Mouse (Mus musculus): ENCODE data around the gene Snrnp70. TPM values are rescaled to one million over a fixed set of nuclear protein-coding genes. Genes with fewer than 3 reads are reported as not detected.

Snrnp70 gene
- polyA plus RNA-seq, 1 experiment = 79.6 TPM

GRCm38 (mm10) chr7:45337469-45337868, 58.1 kb downstream of the Snrnp70 start:
- Histone ChIP-seq H3K4me3 (replicated peaks) (no peak overlapping the region), H3K27me3 (ENCODE audit: control insufficient read depth) (peaks cover 81% of the 10 kb centered on the region), H3K4me1 (ENCODE audit: control insufficient read depth) (peaks cover 59% of the 10 kb centered on the region), H3K9me3 (ENCODE audit: control insufficient read depth, low read length) (no peaks in the 10 kb centered on the region), H3K36me3 (ENCODE audit: control insufficient read depth) (no peaks in the 10 kb centered on the region)
- TF ChIP-seq TAL1 (IDR thresholded peaks at IDR 0.05; ENCODE audit: low read length) = no peak
- TF ChIP-seq GATA1 (IDR thresholded peaks at IDR 0.05; ENCODE audit: low read length) = no peak

GRCm38 (mm10) chr7:45336319-45336718, 59.2 kb downstream of the Snrnp70 start:
- Histone ChIP-seq H3K27me3 (ENCODE audit: control insufficient read depth) (peaks cover 88% of the 10 kb centered on the region), H3K36me3 (ENCODE audit: control insufficient read depth) (no peaks in the 10 kb centered on the region), H3K4me1 (ENCODE audit: control insufficient read depth) (peaks cover 47% of the 10 kb centered on the region), H3K4me3 (replicated peaks) (no peak overlapping the region), H3K9me3 (ENCODE audit: control insufficient read depth, low read length) (no peaks in the 10 kb centered on the region; the same call in 1 of the 2 replicates)
- no peak for TF ChIP-seq GATA1 (IDR thresholded peaks at IDR 0.05; ENCODE audit: low read length)

- peaks cover 35% of the 10 kb centered on the region for H3K4me1 ChIP-seq (ENCODE audit: control insufficient read depth)
- no peaks in the 10 kb centered on the region for H3K36me3 ChIP-seq (ENCODE audit: control insufficient read depth)
Measured at GRCm38 (mm10) chr7:45335056-45335455, 60.5 kb downstream of the Snrnp70 start, which contains the start of gene Hrc. TSS of gene Hrc (plus strand) at chr7:45335290.

GRCm38 (mm10) chr7:45334605-45335004, 60.9 kb downstream of the Snrnp70 start:
- Histone ChIP-seq H3K27me3 (ENCODE audit: control insufficient read depth) (peaks cover 75% of the 10 kb centered on the region), H3K4me3 (replicated peaks) (no peak overlapping the region), H3K4me1 (ENCODE audit: control insufficient read depth) (peaks cover 30% of the 10 kb centered on the region), H3K9me3 (ENCODE audit: control insufficient read depth, low read length) (no peaks in the 10 kb centered on the region; the same call in 1 of the 2 replicates), H3K36me3 (ENCODE audit: control insufficient read depth) (no peaks in the 10 kb centered on the region)
- TF ChIP-seq TAL1 (IDR thresholded peaks at IDR 0.05; ENCODE audit: low read length) (no peak), GATA1 (IDR thresholded peaks at IDR 0.05; ENCODE audit: low read length) (no peak)

More at GRCm38 (mm10) chr7:45335056-45335455, 60.5 kb downstream of the Snrnp70 start, which contains the start of gene Hrc:
- Histone ChIP-seq H3K9me3 (ENCODE audit: control insufficient read depth, low read length) (no peaks in the 10 kb centered on the region; the same call in 1 of the 2 replicates), H3K27me3 (ENCODE audit: control insufficient read depth) (peaks cover 80% of the 10 kb centered on the region), H3K4me3 (replicated peaks) (no peak within 1 kb of the TSS)
- no peak for TF ChIP-seq TAL1 (IDR thresholded peaks at IDR 0.05; ENCODE audit: low read length)

- no peak for TF ChIP-seq GATA1 (IDR thresholded peaks at IDR 0.05; ENCODE audit: low read length)
- no peak for TF ChIP-seq TAL1 (IDR thresholded peaks at IDR 0.05; ENCODE audit: low read length)
- Histone ChIP-seq H3K4me3 (replicated peaks) (peak within 1 kb of the TSS; percentile 52), H3K4me1 (ENCODE audit: control insufficient read depth) (peaks cover 19% of the 10 kb centered on the region), H3K36me3 (ENCODE audit: control insufficient read depth) (no peaks in the 10 kb centered on the region), H3K27me3 (ENCODE audit: control insufficient read depth) (peaks cover 64% of the 10 kb centered on the region), H3K9me3 (ENCODE audit: control insufficient read depth, low read length) (no peaks in the 10 kb centered on the region; the same call in 1 of the 2 replicates)
Measured at GRCm38 (mm10) chr7:45333431-45333982, 62.0 kb downstream of the Snrnp70 start, which contains the start of gene Trpm4. TSS of gene Trpm4 (minus strand) at chr7:45333780.

- H3K4me1 ChIP-seq (ENCODE audit: control insufficient read depth) = peaks cover 13% of the 10 kb centered on the region
- TF ChIP-seq TAL1 (IDR thresholded peaks at IDR 0.05; ENCODE audit: low read length) (no peak), GATA1 (IDR thresholded peaks at IDR 0.05; ENCODE audit: low read length) (no peak)
- no peaks in the 10 kb centered on the region for H3K36me3 ChIP-seq (ENCODE audit: control insufficient read depth)
- peaks cover 58% of the 10 kb centered on the region for H3K27me3 ChIP-seq (ENCODE audit: control insufficient read depth)
- H3K9me3 ChIP-seq (ENCODE audit: control insufficient read depth, low read length) = no peaks in the 10 kb centered on the region; the same call in 1 of the 2 replicates
- H3K4me3 ChIP-seq (replicated peaks) = peak overlapping the region; percentile 52
Measured at GRCm38 (mm10) chr7:45332685-45333425, 62.7 kb downstream of the Snrnp70 start.

GRCm38 (mm10) chr7:45331502-45331901, 64.0 kb downstream of the Snrnp70 start:
- peaks cover 10% of the 10 kb centered on the region for H3K4me1 ChIP-seq (ENCODE audit: control insufficient read depth)
- H3K36me3 ChIP-seq (ENCODE audit: control insufficient read depth) = no peaks in the 10 kb centered on the region
- no peak for TF ChIP-seq TAL1 (IDR thresholded peaks at IDR 0.05; ENCODE audit: low read length)
- no peak for TF ChIP-seq GATA1 (IDR thresholded peaks at IDR 0.05; ENCODE audit: low read length)
- peaks cover 3% of the 10 kb centered on the region for H3K9me3 ChIP-seq (ENCODE audit: control insufficient read depth, low read length)
- no peak overlapping the region for H3K4me3 ChIP-seq (replicated peaks)
- peaks cover 45% of the 10 kb centered on the region for H3K27me3 ChIP-seq (ENCODE audit: control insufficient read depth)

GRCm38 (mm10) chr7:45328841-45329475, 66.6 kb downstream of the Snrnp70 start:
- no peaks in the 10 kb centered on the region for H3K36me3 ChIP-seq (ENCODE audit: control insufficient read depth)
- H3K9me3 ChIP-seq (ENCODE audit: control insufficient read depth, low read length) = peaks cover 9% of the 10 kb centered on the region
- TF ChIP-seq TAL1 (IDR thresholded peaks at IDR 0.05; ENCODE audit: low read length) (no peak), GATA1 (IDR thresholded peaks at IDR 0.05; ENCODE audit: low read length) (no peak)
- peaks cover 10% of the 10 kb centered on the region for H3K4me1 ChIP-seq (ENCODE audit: control insufficient read depth)
- peaks cover 22% of the 10 kb centered on the region for H3K27me3 ChIP-seq (ENCODE audit: control insufficient read depth)
- no peak overlapping the region for H3K4me3 ChIP-seq (replicated peaks)

Other genes with a start within 250 kb of the Snrnp70 start
- gene Pih1d1, start 241.4 kb downstream of the Snrnp70 start, polyA plus RNA-seq (2012) = 6.2 and 7.2 TPM in 2 replicates
- gene Aldh16a1, start 241.2 kb downstream of the Snrnp70 start, polyA plus RNA-seq (2012) = 13.5 and 16.3 TPM in 2 replicates
- gene Slc17a7, start 231.8 kb downstream of the Snrnp70 start, polyA plus RNA-seq (2012) = 0.02 TPM in 1 of 2 replicates, not detected in the other
- gene Gfy, start 216.2 kb downstream of the Snrnp70 start, polyA plus RNA-seq (2012) = not detected in 2 replicates
- not detected in 2 replicates for gene Pth2, start 214.7 kb downstream of the Snrnp70 start, polyA plus RNA-seq (2012)
- gene Ccdc155, start 190.8 kb downstream of the Snrnp70 start, polyA plus RNA-seq (2012) = 0.05 TPM in 1 of 2 replicates, not detected in the other
- gene Dkkl1, start 183.6 kb downstream of the Snrnp70 start, polyA plus RNA-seq (2012) = 0.55 and 0.60 TPM in 2 replicates
- 0.06 and 0.10 TPM in 2 replicates for gene Tead2, start 180.0 kb downstream of the Snrnp70 start, polyA plus RNA-seq (2012)
- 0.70 and 1.2 TPM in 2 replicates for gene Cd37, start 156.6 kb downstream of the Snrnp70 start, polyA plus RNA-seq (2012)
- not detected in 2 replicates for gene Slc6a16, start 154.7 kb downstream of the Snrnp70 start, polyA plus RNA-seq (2012)
- not detected in 2 replicates for gene Slc6a21, start 118.2 kb downstream of the Snrnp70 start, polyA plus RNA-seq (2012)
- 0.02 and 0.04 TPM in 2 replicates for gene Trpm4, start 62.0 kb downstream of the Snrnp70 start, polyA plus RNA-seq (2012)
- gene Hrc, start 60.5 kb downstream of the Snrnp70 start, polyA plus RNA-seq (2012) = not detected in 2 replicates
- gene Ppfia3, start 28.7 kb downstream of the Snrnp70 start, polyA plus RNA-seq (2012) = 0.13 and 0.33 TPM in 2 replicates
- gene Lin7b, start 25.2 kb downstream of the Snrnp70 start, polyA plus RNA-seq (2012) = 0.18 TPM in 1 of 2 replicates, not detected in the other
- not detected in 2 replicates for gene Kcna7, start 9.9 kb upstream of the Snrnp70 start, polyA plus RNA-seq (2012)
- gene Ntf5, start 18.0 kb upstream of the Snrnp70 start, polyA plus RNA-seq (2012) = not detected in 2 replicates
- not detected in 2 replicates for gene Lhb, start 25.1 kb upstream of the Snrnp70 start, polyA plus RNA-seq (2012)
- 0.09 and 0.12 TPM in 2 replicates for gene Gys1, start 39.1 kb upstream of the Snrnp70 start, polyA plus RNA-seq (2012)
- gene Ruvbl2, start 42.4 kb upstream of the Snrnp70 start, polyA plus RNA-seq (2012) = 15.2 and 15.3 TPM in 2 replicates
- gene Ftl1, start 64.1 kb upstream of the Snrnp70 start, polyA plus RNA-seq (2012) = 3,659 and 3,743 TPM in 2 replicates
- 24.4 and 25.7 TPM in 2 replicates for gene Bax, start 71.2 kb upstream of the Snrnp70 start, polyA plus RNA-seq (2012)
- 0.03 and 0.08 TPM in 2 replicates for gene Tulp2, start 86.1 kb upstream of the Snrnp70 start, polyA plus RNA-seq (2012)
- gene Gm45808, start 91.1 kb upstream of the Snrnp70 start, polyA plus RNA-seq (2012) = not detected in 2 replicates
- 0.01 and 0.02 TPM in 2 replicates for gene Dhdh, start 93.1 kb upstream of the Snrnp70 start, polyA plus RNA-seq (2012)
- gene Nucb1, start 114.7 kb upstream of the Snrnp70 start, polyA plus RNA-seq (2012) = 54.7 and 66.6 TPM in 2 replicates
- gene Ppp1r15a, start 130.5 kb upstream of the Snrnp70 start, polyA plus RNA-seq (2012) = 543 and 840 TPM in 2 replicates
- gene Plekha4, start 130.6 kb upstream of the Snrnp70 start, polyA plus RNA-seq (2012) = 0.42 and 1.0 TPM in 2 replicates
- gene Hsd17b14, start 159.2 kb upstream of the Snrnp70 start, polyA plus RNA-seq (2012) = 0.31 and 0.50 TPM in 2 replicates
- 1.1 and 2.6 TPM in 2 replicates for gene Bcat2, start 174.4 kb upstream of the Snrnp70 start, polyA plus RNA-seq (2012)
- not detected in 2 replicates for gene Fgf21, start 219.7 kb upstream of the Snrnp70 start, polyA plus RNA-seq (2012)
- not detected in 2 replicates for gene Fut1, start 221.5 kb upstream of the Snrnp70 start, polyA plus RNA-seq (2012)
- 0.05 TPM in 1 of 2 replicates, not detected in the other for gene Izumo1, start 226.1 kb upstream of the Snrnp70 start, polyA plus RNA-seq (2012)
- 0.04 and 0.06 TPM in 2 replicates for gene Rasip1, start 231.7 kb upstream of the Snrnp70 start, polyA plus RNA-seq (2012)
- not detected in 2 replicates for gene Mamstr, start 244.2 kb upstream of the Snrnp70 start, polyA plus RNA-seq (2012)

Data from erythroblast, embryonic 14.5 days (primary cell).